Mouse (Mus musculus): Measurements from ENCODE around the gene Pank4.

Pank4 gene

GRCm38 (mm10) chr4:154943323-154944039 lies 20.4 kb upstream of the Pank4 start:
- no peak for DNase-seq (ENCODE audit: low read depth, low spot score)

- DNase-seq (ENCODE audit: low read depth, low spot score), result peak; percentile 82
These were observed 19.8 kb upstream of the Pank4 start for GRCm38 (mm10) chr4:154944121-154944590.

GRCm38 (mm10) chr4:154946319-154946718 lies 17.6 kb upstream of the Pank4 start:
- no peak for DNase-seq (ENCODE audit: low read depth, low spot score)

- no peak for DNase-seq (ENCODE audit: low read depth, low spot score)
These were observed 15.6 kb upstream of the Pank4 start for GRCm38 (mm10) chr4:154948066-154948939.

GRCm38 (mm10) chr4:154948940-154949588 lies 14.9 kb upstream of the Pank4 start:
- no peak for DNase-seq (ENCODE audit: low read depth, low spot score)

DNA sequence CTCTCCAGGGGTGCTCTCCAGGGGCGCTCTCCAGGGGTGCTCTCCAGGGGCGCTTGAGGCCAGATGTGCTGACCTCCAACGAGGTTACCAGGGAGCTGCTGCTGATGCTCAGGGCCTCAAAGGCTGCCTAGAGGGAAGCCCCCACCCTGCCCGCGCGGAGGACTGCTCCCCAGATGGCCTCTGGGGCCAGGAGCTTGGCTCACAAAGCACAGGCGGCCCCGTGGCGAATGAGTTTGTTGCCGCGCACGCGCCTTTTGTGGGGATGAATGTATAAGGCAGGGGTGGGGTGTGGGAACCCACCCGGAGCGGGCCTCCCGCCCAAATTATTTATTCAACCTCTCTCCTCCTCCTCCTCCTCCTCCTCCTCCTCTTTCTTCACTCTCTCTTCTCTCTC lies 14.3 kb upstream of the Pank4 start:
- no peak for DNase-seq (ENCODE audit: low read depth, low spot score)

DNA sequence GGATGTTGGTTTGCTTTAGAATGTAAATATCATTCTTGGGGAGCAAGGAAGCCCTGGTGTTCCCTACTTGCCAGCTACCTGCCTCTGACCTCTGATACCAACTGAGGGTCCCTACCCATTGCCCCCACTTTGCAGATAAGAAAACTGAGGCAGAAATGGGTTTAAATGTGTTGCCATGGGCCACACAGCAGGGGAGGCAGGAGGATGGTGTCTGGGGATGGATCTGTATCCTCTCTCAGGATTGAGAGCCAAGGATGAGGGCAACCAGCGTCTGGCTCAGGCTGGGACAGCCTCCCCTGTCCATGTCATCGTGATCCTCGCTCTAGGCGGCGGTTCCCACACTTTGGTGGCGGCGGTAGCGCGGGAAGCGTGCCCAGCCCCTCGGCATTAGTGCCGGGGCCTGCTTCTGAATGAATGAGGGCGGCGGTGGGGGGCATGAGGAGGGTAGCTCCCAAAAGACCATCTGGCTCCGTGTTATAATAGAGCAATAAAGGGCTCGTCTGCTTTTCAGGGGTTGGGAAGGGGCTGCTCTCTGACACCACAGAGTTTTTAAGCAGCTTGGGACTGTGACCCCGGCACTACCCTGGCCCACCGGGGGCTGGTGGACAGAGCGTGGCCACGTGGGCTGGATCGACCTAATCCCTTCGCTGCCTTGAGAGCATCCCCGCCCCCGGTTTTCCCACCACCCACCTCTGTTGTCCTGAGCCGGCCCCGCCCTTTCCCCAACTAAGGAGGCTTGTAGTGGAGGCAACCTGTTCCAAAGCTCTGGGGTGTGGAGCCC lies 11.3 kb upstream of the Pank4 start:
- no peak for DNase-seq (ENCODE audit: low read depth, low spot score)

DNA sequence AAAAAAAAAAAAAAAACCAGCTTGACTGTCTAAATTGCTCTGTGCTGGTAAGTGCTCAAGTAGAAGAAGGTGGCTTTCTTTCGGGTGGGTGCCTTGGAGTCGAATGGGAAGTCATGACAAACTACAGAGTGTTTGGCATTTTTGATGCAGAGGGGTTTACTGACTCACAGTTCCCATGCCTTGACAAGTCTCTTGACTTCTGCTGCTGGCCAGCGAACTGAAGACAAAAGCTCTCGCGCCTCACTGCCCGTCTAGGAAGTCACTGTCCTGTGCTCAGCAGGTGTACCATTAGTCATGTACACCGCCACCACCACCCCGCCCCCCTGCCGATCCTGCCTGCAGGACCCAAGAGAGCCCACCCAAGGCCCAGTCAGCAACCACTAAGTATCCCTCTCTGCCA lies 7.3 kb upstream of the Pank4 start:
- DNase-seq (ENCODE audit: low read depth, low spot score), result no peak

GRCm38 (mm10) chr4:154957289-154957993 lies 6.5 kb upstream of the Pank4 start:
- no peak for DNase-seq (ENCODE audit: low read depth, low spot score)

GRCm38 (mm10) chr4:154958171-154958570 lies 5.8 kb upstream of the Pank4 start:
- DNase-seq (ENCODE audit: low read depth, low spot score), result peak; percentile 72

GRCm38 (mm10) chr4:154958621-154959020 lies 5.3 kb upstream of the Pank4 start:
- no peak for DNase-seq (ENCODE audit: low read depth, low spot score)

- no peak for DNase-seq (ENCODE audit: low read depth, low spot score)
These were observed 3.8 kb upstream of the Pank4 start for GRCm38 (mm10) chr4:154960021-154960689.

DNA sequence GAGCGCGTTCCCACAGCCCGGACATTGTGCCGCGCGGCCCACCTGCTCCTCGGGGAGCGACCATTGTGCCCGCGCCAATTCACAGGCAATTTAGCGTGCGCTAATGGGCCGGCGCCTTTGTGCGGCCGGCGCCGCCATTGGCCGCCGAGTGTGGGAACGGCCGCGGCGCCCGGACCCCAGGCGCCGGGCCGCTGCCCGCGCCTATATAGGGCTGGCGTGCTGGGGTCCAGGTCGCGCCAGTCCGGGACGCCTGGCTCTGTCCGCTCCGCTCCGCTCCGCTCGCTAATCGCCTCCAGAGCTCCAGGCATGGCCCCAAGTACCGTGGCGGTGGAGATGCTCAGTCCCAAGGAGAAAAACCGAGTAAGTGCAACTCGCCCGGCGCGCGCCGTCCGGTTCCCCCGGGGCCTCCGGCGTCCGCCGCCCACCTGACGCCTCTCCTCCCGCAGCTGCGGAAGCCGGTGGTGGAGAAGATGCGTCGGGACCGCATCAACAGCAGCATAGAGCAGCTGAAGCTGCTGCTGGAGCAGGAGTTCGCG lies 3.2 kb upstream of the Pank4 start, which contains the start of gene Hes5:
Gene Hes5, plus strand, starts transcription at position 234 of the 536 bp plus-strand sequence.
- no peak for DNase-seq (ENCODE audit: low read depth, low spot score)

GRCm38 (mm10) chr4:154961226-154961738 lies 2.6 kb upstream of the Pank4 start:
- no peak for DNase-seq (ENCODE audit: low read depth, low spot score)

DNA sequence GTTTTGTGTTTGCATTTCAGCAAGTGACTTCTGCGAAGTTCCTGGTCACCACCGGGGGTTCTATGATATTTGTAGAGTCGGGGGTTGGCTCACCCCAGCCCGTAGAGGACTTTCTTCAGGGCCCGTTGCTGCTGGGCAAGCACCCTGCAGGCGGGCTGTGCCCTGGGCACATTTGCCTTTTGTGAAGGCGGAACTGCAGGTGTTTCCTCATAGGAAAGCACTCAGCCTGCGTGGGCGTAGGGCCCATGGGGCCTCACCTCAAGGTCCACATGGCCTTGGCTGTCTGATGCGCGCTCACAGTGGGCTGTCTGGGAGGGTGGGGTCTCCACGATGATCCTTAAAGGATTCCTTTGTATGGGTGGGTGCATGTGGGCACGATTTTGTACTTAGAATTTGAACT lies 2.0 kb upstream of the Pank4 start:
- DNase-seq (ENCODE audit: low read depth, low spot score), result no peak

DNA sequence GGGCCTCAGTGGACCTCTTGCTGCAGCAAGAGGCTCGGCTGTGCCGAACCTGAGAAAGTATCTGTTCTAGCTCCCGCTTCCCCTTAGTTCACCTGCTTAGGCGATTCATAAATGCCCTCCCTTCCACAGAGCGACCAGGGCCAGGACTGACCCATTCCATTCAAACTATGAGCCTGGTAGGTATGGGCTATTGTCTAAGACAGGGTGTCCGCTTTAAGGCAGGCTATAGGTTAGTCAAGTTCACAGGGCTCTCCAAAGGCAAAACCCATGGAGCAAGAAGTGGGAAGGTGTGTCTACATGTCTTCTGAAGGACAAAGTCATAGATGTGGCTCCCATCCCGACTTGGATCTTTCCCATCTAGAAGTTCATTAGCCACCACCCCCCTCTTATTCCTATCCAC lies 1.2 kb upstream of the Pank4 start:
- no peak for DNase-seq (ENCODE audit: low read depth, low spot score)

GRCm38 (mm10) chr4:154963190-154963836 lies 610 bp upstream of the Pank4 start:
- no peak for DNase-seq (ENCODE audit: low read depth, low spot score)

DNA sequence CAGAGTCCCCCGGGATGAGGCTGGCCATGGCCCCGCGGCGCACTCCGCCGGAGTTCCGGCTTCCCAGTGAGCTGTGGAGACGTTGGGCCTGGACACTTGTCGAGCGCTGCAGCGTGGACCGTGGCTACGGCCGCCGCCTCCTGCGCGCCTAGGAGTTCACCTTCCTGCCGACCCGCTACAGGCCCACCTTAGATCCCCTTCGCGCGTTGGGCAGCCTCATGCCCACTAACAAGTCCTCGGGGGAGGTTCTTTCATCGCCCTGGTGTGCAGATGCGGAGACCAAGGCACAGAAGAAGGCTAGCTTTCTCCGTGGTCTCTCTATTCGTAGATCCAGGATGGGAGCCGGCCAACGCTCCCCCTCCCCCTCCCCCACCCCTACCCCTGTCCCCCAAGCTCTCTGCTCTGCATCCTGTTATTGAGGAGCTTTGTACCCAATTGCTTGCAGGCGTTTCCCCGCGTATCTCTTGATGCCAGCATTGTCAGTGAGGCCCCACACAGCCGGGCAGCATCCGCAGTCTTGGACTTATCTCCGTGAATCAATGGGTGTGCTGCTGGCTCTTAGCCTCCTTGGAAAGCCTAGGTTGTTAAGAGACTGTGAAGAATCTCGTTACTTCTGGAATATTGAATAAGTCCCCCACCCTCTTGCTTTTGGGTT lies 785 bp downstream of the Pank4 start:
- no peak for DNase-seq (ENCODE audit: low read depth, low spot score)

- no peak for DNase-seq (ENCODE audit: low read depth, low spot score)
These were observed 1.9 kb downstream of the Pank4 start for GRCm38 (mm10) chr4:154965856-154966255.

Data from embryo, embryonic 11.5 days (tissue).